Mouse (Mus musculus) midbrain, embryonic 13.5 days (tissue): ENCODE results near the gene Dph3. TPM values are rescaled to one million over a fixed set of nuclear protein-coding genes. Genes with fewer than 3 reads are reported as not detected.

Experiments
- ATAC-seq: fragments of 200-750 bp; cut with Nextera tagmentation; 2 replicates; pipeline ENCODE4 v1.8.0; 2017; ENCODE audit warnings: mild to moderate bottlenecking, moderate TSS enrichment, moderate library complexity
- H3K27ac ChIP-seq: fragments of 300-500 bp; sonication (generic); 2 replicates; pipeline ENCODE4 v1.5.1; 2015; ENCODE audit warnings: inconsistent platforms, mild to moderate bottlenecking, moderate library complexity
- H3K27me3 ChIP-seq: fragments of 300-500 bp; sonication (generic); 2 replicates; pipeline ENCODE4 v1.6.1; 2015; ENCODE audit warnings: mild to moderate bottlenecking, inconsistent platforms
- H3K36me3 ChIP-seq: fragments of 300-500 bp; sonication (generic); 2 replicates; pipeline ENCODE4 v1.6.1; 2015; ENCODE audit warnings: mild to moderate bottlenecking, inconsistent platforms
- H3K4me1 ChIP-seq: fragments of 300-500 bp; sonication (generic); replicated peaks from 2 replicates; pipeline ENCODE4 v1.6.1; 2015; ENCODE audit warnings: inconsistent platforms
- H3K4me2 ChIP-seq: fragments of 300-500 bp; sonication (generic); replicated peaks from 2 replicates; pipeline ENCODE4 v1.6.1; 2015; ENCODE audit warnings: moderate library complexity, mild to moderate bottlenecking, inconsistent platforms
- H3K4me3 ChIP-seq: fragments of 300-500 bp; sonication (generic); replicated peaks from 2 replicates; pipeline ENCODE4 v1.5.1; 2015; ENCODE audit warnings: mild to moderate bottlenecking, inconsistent platforms
- H3K9ac ChIP-seq: fragments of 300-500 bp; sonication (generic); replicated peaks from 2 replicates; pipeline ENCODE4 v1.6.1; 2015; ENCODE audit warnings: mild to moderate bottlenecking, inconsistent platforms
- H3K9me3 ChIP-seq: fragments of 300-500 bp; sonication (generic); 2 replicates; pipeline ENCODE4 v1.6.1; 2016; ENCODE audit warnings: mild to moderate bottlenecking, inconsistent platforms
- WGBS: fragments of 180-500 bp; shearing (Covaris S2); methylation state at CpG from one replicate; pipeline ENCODE4 v1.1.7; 2015; 5-methylcytosine and 5-hydroxymethylcytosine counted together
- polyA plus RNA-seq: library from polyadenylated mRNA; unstranded; fragments of >200 nt; fragmentation: Nextera tagmentation; extraction: Ambion mirVana; gene quantifications from 2 replicates; pipeline ENCODE4 v1.2.1, GENCODE M21; 2015

The Dph3 gene
- polyA plus RNA-seq, 1 experiment from 2014 or later: 73.9 TPM

DNA sequence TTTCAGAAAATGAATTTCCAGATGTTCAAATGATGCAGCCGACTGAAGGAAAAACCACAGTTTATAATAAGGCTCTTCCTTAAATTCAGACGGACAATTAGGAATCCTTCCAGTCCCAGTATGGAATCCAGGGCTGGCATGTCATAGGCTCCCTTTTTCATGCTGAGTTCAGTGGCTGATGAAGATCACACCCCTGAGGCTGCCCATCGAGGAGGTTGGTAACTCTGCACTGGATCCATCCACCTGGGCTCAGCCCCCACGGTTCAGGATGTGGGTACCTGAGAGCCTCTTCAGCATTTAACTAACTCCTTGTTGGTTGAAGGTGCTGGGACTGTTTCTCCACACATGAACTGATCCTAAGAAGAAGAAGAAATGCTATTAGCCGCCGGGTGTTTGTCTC, 2.6 kb downstream of the Dph3 start:
- no peaks in the 10 kb centered on the region for H3K9me3 ChIP-seq
- no peak overlapping the region for H3K4me3 ChIP-seq
- WGBS: 95% methylated on average over 6 of the region's 6 CpGs
- H3K27me3 ChIP-seq: no peaks in the 10 kb centered on the region
- H3K9ac ChIP-seq: no peak overlapping the region
- H3K4me2 ChIP-seq: no peak overlapping the region
- H3K27ac ChIP-seq: no peak overlapping the region
- H3K4me1 ChIP-seq: peaks cover 27% of the 10 kb centered on the region
- H3K36me3 ChIP-seq: peaks cover 28% of the 10 kb centered on the region
- ATAC-seq: no peak

DNA sequence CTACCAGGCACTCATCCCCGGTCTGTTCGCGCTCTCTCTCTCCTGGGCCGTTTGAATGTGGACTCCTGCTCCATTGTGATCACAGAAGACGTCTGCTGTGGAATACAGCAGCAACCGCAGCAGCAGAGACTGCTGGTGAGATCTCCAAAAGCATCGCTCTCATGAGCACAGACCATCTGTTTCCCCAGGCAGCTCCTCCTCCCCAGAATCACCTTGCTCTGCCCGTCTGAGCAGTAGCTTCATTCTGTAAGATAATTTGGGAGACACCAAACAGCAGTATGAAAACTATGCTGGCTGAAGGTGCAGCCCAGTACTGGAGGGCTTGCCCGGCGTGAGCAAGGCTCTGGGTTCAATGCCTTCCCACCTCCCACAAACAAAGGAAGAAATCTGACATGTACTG, 4.5 kb downstream of the Dph3 start:
- Histone ChIP-seq H3K36me3 (peaks cover 28% of the 10 kb centered on the region), H3K4me3 (no peak overlapping the region), H3K27me3 (no peaks in the 10 kb centered on the region), H3K27ac (no peak overlapping the region), H3K4me2 (no peak overlapping the region), H3K9me3 (no peaks in the 10 kb centered on the region), H3K9ac (no peak overlapping the region), H3K4me1 (peaks cover 13% of the 10 kb centered on the region)
- WGBS: 86% methylated on average over 10 of the region's 10 CpGs
- ATAC-seq: no peak

DNA sequence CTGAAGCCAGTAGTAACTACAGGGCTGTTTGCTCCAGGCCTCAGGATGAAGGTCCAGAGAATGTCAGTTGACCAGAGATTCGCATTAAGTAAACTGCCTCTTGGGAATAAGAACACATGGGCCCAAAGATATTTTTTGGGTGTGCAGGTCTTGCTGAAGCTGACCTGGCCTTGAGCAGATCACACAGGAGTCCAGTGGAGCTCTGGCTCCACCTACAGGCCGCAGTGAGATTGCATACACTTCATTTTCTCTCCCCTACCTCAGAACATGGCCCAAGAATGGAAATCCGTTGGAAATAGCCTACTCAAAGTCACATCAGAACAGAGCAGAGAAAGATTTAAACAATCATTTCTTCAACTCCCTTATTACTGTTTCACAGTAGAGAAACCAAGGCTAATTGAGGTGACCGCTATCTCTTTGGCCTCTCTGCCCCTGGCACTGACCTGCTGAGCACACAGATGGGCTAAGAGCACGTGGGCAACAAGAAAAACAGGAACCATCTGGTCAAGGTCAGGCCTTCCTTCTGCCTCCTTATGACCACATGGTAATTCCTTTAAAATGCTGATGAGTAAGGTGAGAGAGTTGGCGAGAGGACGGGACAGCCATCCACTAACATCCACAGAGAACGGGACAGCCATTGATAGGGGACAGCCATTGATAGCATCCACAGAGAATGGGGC, 8.5 kb downstream of the Dph3 start:
- no peaks in the 10 kb centered on the region for H3K4me1 ChIP-seq
- H3K4me3 ChIP-seq: no peak overlapping the region
- 51% methylated on average over 8 of the region's 8 CpGs for WGBS
- H3K4me2 ChIP-seq: no peak overlapping the region
- H3K27ac ChIP-seq: no peak overlapping the region
- H3K9ac ChIP-seq: no peak overlapping the region
- no peaks in the 10 kb centered on the region for H3K9me3 ChIP-seq
- ATAC-seq: peak; percentile 58; the same call in 1 of the 2 replicates
- peaks cover 18% of the 10 kb centered on the region for H3K36me3 ChIP-seq
- H3K27me3 ChIP-seq: no peaks in the 10 kb centered on the region

DNA sequence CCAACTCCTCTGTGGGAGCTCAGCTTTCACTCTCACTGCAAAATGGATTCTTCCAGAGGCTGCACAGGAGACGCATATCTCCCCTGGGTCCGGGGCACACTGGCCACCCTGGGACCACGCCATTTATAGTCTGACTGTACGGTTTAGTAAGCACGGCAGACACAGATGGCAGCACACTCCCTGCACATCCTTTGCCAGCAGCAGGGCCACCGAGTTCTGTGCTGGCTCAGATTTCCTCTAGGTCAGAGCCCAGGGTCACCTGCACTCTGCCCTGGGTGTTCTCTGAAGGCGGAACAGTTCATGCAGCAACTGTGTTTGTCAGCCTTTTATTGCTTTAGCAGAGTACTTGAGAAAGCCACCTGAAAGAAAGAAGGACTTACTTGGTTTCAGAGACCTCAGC, 11.6 kb downstream of the Dph3 start:
- H3K4me1 ChIP-seq: no peaks in the 10 kb centered on the region
- H3K27me3 ChIP-seq: no peaks in the 10 kb centered on the region
- no peaks in the 10 kb centered on the region for H3K9me3 ChIP-seq
- no peak for ATAC-seq
- no peak overlapping the region for H3K4me3 ChIP-seq
- no peak overlapping the region for H3K9ac ChIP-seq
- WGBS: 81% methylated on average over 7 of the region's 7 CpGs
- H3K27ac ChIP-seq: no peak overlapping the region
- no peak overlapping the region for H3K4me2 ChIP-seq
- H3K36me3 ChIP-seq: no peaks in the 10 kb centered on the region

DNA sequence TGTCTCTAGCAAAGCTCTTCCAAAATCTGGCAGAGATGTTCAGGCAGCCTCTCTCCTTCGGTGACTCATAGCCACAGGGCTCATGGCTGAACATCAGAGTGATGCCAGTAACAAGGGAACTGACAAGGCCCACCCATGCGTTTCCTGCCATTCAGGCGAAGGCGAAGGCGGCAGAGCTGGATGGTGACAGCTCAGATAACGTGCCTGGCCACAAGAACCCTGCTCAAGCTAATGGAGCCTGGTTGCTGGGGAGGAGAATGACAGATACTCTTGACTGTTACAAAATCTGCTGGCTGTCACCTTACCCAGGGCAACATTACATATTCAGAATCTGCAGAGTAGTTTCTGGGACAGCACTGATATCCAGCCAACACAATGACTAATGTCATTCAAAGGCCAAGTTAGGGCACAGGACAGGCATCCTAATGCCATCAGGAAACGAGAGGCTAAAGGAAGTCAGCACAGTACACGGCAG, 12.3 kb downstream of the Dph3 start:
- Histone ChIP-seq H3K9me3 (no peaks in the 10 kb centered on the region), H3K9ac (no peak overlapping the region), H3K36me3 (no peaks in the 10 kb centered on the region), H3K27ac (no peak overlapping the region), H3K27me3 (no peaks in the 10 kb centered on the region), H3K4me1 (no peaks in the 10 kb centered on the region), H3K4me2 (no peak overlapping the region), H3K4me3 (no peak overlapping the region)
- no peak for ATAC-seq
- 56% methylated on average over 8 of the region's 8 CpGs for WGBS

DNA sequence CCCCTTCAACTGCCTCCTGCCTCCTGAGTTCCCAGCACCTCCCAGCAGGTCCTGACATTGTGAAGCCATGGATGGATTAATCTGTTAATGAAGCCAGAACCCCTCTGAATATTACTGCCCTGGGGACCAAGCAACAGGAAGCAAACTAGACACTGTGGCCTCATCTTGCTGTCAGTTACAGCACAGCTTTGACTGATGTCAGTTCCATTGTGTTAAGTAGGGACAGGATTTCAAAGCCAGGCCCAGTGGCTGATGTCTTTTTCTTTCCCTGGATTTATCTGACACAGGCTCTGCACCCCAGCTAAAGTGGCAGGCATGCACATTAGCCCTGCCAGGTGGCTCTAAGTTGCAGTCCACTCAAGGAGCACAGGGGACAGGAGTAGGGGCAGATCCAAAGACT, 12.7 kb downstream of the Dph3 start:
- H3K4me2 ChIP-seq: no peak overlapping the region
- H3K36me3 ChIP-seq: no peaks in the 10 kb centered on the region
- H3K4me1 ChIP-seq: no peaks in the 10 kb centered on the region
- H3K27me3 ChIP-seq: no peaks in the 10 kb centered on the region
- no peak for ATAC-seq
- H3K9ac ChIP-seq: no peak overlapping the region
- no peak overlapping the region for H3K4me3 ChIP-seq
- H3K9me3 ChIP-seq: no peaks in the 10 kb centered on the region
- no peak overlapping the region for H3K27ac ChIP-seq

DNA sequence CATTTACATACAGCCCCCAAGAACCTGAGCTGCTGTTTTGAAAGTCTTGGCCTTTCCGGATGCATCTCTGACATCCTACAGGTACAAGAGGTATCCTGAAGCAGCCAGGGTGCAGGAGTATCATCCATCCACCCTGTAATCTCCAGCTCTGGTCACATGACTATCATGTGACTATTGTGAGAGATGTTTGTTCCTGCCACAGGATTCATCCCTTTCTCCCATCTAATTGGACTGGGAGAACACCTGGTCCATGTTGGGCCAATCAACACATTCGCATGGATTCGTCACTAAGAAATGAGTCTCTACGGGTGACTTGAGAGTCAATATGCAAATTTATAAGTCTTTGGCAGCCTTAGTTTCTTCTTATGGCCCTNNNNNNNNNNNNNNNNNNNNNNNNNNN, 24.1 kb downstream of the Dph3 start:
- no peak for ATAC-seq
- H3K9ac ChIP-seq: no peak overlapping the region
- no peak overlapping the region for H3K4me2 ChIP-seq
- whole genome bisulfite sequencing: 90% methylated on average over 4 of the region's 4 CpGs
- H3K27ac ChIP-seq: no peak overlapping the region
- 0 out of 2 replicates have a peak, but pooled peaks cover 7% of the 10 kb centered on the region for H3K9me3 ChIP-seq
- no peaks in the 10 kb centered on the region for H3K36me3 ChIP-seq
- H3K4me1 ChIP-seq: no peaks in the 10 kb centered on the region
- no peak overlapping the region for H3K4me3 ChIP-seq
- H3K27me3 ChIP-seq: no peaks in the 10 kb centered on the region

DNA sequence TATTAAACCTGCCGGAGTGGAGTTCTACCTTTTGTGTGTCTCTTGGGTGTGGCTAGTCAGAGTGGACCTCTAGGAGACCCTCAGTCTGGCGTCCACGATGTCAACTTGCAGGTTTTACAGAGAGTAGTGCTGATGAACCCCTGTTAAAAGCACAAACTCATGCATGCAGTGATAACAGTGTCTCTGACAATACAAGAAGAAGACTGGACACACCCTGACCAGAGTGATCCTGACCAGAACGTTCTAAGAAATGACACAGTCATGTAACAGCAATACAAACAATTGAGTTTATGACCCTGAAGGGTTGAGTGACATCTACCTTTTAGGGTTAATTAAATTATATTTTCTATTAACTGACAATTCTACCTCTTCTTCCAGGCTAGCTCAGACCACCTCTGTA, 27.9 kb downstream of the Dph3 start:
- no peaks in the 10 kb centered on the region for H3K27me3 ChIP-seq
- no peak overlapping the region for H3K9ac ChIP-seq
- 85% methylated on average over 4 of the region's 4 CpGs for WGBS
- H3K9me3 ChIP-seq: no peaks in the 10 kb centered on the region
- H3K4me2 ChIP-seq: no peak overlapping the region
- ATAC-seq: no peak
- no peaks in the 10 kb centered on the region for H3K4me1 ChIP-seq
- H3K4me3 ChIP-seq: no peak overlapping the region
- H3K27ac ChIP-seq: no peak overlapping the region
- no peaks in the 10 kb centered on the region for H3K36me3 ChIP-seq

DNA sequence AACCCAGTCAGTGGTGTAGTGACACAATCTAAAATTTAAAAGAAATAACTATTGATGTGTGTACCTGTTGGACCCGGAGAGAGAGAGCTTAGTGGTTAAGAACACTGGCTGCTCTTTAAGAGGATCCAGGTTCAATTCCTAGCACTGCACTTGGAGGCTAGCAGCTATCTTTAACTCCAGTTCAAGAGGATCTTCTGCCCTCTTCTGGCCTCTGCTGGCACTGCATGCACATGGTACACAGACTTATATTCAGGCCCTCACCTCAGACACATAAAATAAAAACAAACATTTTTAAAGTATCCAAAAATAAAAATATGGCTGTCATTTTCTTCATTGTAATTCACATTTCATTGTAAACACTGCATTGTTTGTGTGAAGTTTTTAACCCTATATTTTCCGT, 28.9 kb downstream of the Dph3 start:
- Histone ChIP-seq H3K4me1 (no peaks in the 10 kb centered on the region), H3K9me3 (no peaks in the 10 kb centered on the region), H3K4me2 (no peak overlapping the region), H3K27ac (no peak overlapping the region), H3K9ac (no peak overlapping the region), H3K36me3 (no peaks in the 10 kb centered on the region), H3K4me3 (no peak overlapping the region), H3K27me3 (no peaks in the 10 kb centered on the region)
- WGBS: 98% methylated on average over 2 of the region's 2 CpGs
- ATAC-seq: no peak

DNA sequence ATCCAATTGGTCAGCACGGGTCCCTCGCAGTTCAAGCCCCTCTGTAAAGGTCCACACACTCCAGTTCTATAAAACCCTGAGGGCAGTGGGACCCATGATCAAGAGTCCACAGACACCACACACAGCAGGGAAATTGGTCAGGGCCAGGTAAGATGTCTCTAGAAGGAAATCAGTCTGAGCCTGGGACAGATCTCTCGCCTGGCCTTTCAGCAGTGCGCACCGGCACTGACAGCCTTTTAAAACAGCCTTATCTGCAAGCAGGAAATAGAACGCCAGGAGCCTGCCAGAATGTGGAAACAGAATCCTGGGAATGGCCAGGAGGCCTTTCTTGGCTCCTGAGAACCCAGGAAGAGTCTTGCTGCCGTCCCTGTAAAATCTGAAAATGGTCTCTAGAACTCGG, 29.7 kb downstream of the Dph3 start:
- no peak for ATAC-seq
- no peak overlapping the region for H3K4me2 ChIP-seq
- H3K27ac ChIP-seq: no peak overlapping the region
- no peak overlapping the region for H3K9ac ChIP-seq
- no peaks in the 10 kb centered on the region for H3K9me3 ChIP-seq
- 89% methylated on average over 8 of the region's 8 CpGs for WGBS
- no peaks in the 10 kb centered on the region for H3K36me3 ChIP-seq
- no peaks in the 10 kb centered on the region for H3K4me1 ChIP-seq
- no peaks in the 10 kb centered on the region for H3K27me3 ChIP-seq
- no peak overlapping the region for H3K4me3 ChIP-seq

DNA sequence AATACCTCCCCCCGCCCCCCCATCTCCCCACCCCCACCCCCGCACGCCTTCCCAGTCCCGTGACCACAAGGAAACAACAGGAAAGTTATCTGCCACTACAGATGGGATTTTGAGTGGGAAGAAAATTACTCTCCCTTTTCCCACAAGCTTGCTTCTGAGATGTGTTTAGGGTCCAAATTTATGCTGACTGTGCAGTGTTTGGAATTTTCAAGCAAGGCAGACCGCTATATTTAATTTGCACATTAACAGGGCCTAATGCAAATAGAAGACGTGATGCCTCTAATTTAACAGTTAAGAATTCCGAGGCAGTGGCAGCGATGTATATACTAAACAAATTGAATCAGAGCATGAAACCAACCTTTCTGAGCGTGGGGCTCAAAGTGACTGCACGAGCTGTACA, 30.7 kb downstream of the Dph3 start:
- H3K36me3 ChIP-seq: no peaks in the 10 kb centered on the region
- no peak overlapping the region for H3K4me3 ChIP-seq
- H3K9me3 ChIP-seq: no peaks in the 10 kb centered on the region
- H3K4me2 ChIP-seq: no peak overlapping the region
- H3K27me3 ChIP-seq: no peaks in the 10 kb centered on the region
- 67% methylated on average over 10 of the region's 10 CpGs for WGBS
- no peak overlapping the region for H3K9ac ChIP-seq
- no peak for ATAC-seq
- H3K4me1 ChIP-seq: no peaks in the 10 kb centered on the region
- no peak overlapping the region for H3K27ac ChIP-seq

DNA sequence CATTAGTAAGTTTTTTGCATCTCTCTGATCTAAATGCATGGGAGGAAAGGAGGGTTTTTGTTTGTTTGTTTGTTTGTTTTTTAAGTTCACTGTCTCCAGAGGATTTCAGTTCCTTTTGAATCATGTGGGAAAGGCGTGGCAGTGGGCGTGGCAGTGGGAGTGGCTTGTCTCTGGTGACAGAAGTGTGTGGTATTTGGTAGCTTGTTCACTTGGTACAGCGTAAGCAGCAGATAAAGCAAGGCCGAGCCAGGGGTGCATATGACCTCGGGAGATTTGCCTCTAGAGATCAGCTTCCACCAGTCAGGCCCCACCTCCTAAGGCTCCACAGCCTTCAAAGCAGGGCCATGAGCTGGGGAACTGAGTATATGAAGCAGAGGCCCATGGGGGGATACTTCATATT, 31.6 kb downstream of the Dph3 start:
- Histone ChIP-seq H3K27me3 (no peaks in the 10 kb centered on the region), H3K4me1 (no peaks in the 10 kb centered on the region), H3K36me3 (no peaks in the 10 kb centered on the region), H3K4me2 (no peak overlapping the region), H3K9ac (no peak overlapping the region), H3K27ac (no peak overlapping the region), H3K9me3 (no peaks in the 10 kb centered on the region), H3K4me3 (no peak overlapping the region)
- WGBS: 87% methylated on average over 5 of the region's 5 CpGs
- no peak for ATAC-seq

DNA sequence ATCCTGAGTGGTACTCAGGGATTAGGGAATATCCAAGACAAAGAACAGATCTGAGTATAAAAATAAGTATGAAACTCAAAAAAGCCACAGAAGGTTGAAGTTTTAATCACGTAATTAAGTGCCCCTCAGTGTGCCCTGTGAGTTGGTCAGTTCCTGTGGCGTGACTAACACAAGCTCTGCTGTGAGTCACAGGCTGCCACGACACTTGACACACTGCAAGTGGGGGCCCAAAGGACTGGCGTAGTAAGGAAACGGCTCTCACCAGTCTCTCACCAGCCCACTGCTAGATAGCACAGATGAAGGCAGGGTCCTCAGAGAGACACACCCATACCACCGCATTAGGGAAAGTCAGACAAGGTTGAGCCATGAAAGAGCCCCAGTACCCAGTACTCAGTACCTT, 35.4 kb downstream of the Dph3 start:
- Histone ChIP-seq H3K4me3 (no peak overlapping the region), H3K4me1 (no peaks in the 10 kb centered on the region), H3K27me3 (no peaks in the 10 kb centered on the region), H3K27ac (no peak overlapping the region), H3K9ac (no peak overlapping the region), H3K4me2 (no peak overlapping the region), H3K9me3 (no peaks in the 10 kb centered on the region), H3K36me3 (no peaks in the 10 kb centered on the region)
- 83% methylated on average over 6 of the region's 6 CpGs for WGBS
- ATAC-seq: no peak
